Mouse (Mus musculus): ENCODE data around the gene Golph3.

Golph3 gene

DNA sequence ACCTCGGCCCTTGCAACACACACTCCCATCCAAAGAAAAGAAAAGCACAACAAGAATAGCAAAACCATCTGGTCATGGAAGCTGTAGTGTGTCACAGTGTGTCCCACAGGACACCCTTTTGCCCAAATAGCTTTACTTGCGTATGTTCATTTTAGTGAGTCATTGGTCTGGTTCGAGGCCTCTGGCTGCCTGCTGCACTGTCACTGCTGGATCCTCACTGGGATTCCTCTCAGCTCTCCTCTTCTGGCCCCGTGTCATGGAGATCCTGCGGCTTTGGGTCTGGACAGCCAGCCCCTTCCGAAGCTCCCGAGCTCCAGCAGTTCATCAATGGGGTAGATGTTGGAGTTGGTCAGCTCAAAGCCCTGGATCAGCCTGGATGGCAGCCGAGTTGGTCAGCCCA, 2.8 kb upstream of the Golph3 start:
- no peak for DNase-seq (ENCODE audit: low spot score in 2 of 2)

DNA sequence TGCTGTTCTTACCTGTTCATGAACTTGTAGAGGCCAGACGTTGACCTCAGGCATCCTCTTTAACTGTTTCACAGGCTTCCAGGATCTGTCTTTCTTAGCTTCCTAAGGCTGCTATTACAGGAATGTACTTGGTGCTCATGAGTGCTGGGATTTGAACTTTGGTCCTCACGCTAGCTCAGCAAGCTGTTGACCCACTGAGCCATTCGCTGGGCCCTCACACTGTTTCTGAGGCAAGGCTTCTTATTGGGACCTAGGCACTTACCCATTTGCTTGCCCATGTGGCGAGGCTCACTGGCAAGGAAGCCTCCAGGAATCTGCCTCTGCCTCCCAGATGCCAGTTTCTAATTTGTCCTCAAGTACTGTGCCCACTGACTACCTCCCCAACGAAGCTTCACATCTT, 1.4 kb upstream of the Golph3 start:
- no peak for DNase-seq (ENCODE audit: low spot score in 2 of 2)

DNA sequence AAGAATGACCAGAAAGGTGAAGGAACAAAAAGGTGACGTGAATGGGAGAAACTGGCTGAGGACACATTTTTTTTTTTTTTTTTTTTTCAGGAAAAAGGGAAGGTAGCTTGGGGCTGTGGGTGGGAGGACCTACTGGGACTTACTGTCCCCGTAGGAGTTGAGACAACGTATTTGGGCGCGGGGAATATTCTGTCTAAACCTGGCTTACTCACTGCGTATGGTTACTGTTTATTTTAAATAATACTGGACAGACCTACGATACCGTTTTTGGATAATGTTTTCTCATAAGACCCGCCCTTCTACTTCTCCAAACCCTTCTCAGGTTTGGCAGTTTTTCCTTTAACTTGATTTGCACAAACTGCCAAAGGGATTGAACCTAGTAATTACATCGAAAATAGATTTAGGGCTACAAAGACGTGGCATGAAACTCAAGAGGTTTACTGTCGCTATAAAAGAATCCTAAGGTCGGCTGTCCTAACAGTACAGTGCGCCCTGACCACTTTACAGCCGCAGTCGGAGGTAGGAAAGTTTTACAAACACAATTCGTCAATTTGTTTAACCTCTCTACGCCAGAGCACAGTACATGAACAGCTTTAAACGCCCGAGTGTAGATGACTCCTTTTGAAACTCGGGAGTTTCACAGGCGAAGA, 684 bp upstream of the Golph3 start:
- DNase-seq (ENCODE audit: low spot score in 2 of 2), result no peak

DNA sequence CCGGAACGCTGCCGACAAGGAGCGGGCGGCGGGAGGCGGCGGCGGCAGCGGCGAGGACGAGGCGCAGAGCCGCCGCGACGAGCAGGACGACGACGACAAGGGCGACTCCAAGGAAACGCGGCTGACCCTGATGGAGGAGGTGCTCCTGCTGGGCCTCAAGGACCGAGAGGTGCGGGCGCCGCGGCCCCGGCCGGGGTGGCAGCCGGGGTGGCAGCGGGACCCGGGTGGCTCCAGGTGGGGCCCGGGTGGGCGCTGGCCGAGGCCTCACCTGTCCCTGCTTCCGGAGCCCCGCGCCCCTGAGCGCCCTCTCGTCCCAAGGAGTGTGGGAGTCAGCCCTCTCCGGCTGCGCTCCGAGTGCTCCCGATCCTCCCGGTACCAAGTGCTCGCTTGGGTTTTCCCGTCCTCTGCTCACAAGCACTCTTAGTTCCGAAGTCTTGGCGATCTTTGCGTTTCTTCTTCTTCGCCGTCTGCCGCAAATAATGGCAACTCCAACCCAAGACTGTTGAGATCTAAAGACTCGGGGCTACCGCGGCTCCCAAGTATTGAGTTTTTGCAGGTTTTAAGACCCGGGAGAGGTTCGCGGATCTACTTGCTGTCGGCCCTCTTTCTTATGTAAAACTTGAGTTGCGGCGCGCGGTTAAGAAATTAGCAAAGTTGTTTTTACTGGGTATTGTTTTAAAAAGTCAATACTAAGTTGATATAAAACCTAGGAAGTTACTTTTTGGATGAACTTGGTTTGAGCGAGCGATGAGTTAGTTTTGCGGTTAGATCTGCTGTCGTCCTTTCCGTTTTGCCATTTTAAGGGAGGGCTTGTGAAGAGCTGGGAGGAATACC, 755 bp downstream of the Golph3 start, which contains the start of gene 1810049J17Rik:
Gene 1810049J17Rik (minus strand): TSS at position 112 of the 834 bp plus-strand sequence.
- peak in 1 of 2 experiments; percentile 46 for DNase-seq (ENCODE audit: low spot score in 2 of 2)

DNA sequence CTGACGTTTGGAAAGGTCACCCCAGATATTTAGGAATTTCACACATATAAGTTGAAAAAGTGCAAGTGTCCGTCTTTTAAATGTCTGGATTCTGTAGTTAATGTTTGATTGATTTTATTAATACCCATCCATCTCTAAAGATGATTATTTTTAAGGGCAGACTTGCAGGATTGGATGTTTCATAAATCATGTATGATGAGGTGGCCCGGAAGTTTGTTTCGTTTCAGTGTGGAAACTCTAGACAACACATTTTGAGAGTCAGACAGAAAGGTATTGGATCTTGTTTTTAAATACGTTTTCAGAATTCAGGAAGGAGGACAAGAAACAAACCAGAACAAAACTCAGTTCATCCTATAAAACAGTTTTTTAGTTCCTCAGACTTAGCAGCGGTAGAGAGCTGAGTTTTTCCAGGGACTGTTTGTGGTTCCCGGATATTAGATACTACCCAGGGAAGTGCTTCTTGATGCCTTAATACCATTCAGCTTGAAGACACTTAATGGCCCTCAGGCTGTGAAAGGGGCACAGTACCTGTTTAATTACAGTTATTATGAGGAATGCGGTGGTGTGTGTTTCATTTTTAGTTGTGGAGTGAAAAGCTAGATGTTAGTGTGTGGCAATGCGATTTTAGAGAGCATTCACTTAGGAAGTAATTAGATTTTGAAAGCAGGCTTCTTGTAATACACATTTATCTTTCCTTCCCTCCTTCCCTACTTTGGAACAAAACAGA, 1.6 kb downstream of the Golph3 start:
- DNase-seq (ENCODE audit: low spot score in 2 of 2), result no peak

DNA sequence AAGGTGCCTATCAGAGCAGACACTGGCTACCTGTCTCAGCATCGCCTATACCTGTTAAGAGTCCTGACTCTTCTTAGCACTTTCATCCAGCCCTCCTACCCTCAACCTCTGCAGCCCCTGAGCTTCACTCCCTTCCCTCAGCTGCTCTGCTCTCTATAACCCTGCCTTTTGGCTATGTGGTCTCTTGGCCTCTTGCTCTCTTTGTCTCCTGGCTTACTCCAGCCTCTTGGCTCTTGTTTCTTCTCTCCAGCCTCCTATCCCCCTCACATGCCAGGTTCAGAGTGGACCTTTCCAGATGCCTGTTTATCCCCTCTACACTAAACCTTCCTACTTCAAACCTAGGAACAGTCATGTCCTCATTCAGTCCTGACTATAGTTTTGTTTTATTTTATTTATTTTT, 3.1 kb downstream of the Golph3 start:
- no peak for DNase-seq (ENCODE audit: low spot score in 2 of 2)

DNA sequence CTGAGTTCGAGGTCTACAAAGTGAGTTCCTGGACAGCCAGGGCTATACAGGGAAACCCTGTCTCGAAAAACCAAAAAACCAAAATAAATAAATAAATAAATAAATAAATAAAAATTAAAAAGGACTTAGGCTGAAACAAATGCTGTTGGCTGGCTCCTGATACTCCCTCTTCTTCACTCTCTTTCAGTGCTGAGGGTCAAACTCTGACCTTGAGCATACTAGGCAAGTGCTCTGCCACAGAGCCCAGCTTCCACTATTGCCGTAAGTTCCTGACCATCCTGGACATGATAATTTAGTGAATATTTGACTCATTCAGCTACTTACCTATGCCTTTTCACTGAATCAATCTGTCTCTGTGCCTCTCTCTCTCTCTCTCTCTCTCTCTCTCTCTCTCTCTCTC, 9.1 kb downstream of the Golph3 start:
- DNase-seq (ENCODE audit: low spot score in 2 of 2), result no peak

DNA sequence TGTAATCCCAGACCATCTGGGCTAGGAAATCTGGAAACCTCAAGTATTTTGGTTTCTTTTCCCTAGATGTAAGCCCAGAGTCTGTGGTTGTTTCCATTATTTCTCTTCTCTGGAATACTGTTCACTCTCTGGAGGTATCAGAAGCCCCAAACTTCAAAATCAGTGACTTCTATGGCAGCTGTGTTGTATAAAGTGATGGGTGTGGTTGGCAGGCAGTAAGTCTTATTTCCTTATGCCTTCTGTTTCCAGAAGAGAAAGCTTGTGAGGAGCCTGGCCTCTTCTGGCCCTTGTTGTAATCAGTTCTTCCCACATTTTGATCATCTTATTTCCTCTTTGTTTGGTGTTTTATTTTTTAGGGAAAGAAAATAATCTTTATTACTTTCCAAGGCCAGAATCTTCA, 9.6 kb downstream of the Golph3 start:
- no peak for DNase-seq (ENCODE audit: low spot score in 2 of 2)

DNA sequence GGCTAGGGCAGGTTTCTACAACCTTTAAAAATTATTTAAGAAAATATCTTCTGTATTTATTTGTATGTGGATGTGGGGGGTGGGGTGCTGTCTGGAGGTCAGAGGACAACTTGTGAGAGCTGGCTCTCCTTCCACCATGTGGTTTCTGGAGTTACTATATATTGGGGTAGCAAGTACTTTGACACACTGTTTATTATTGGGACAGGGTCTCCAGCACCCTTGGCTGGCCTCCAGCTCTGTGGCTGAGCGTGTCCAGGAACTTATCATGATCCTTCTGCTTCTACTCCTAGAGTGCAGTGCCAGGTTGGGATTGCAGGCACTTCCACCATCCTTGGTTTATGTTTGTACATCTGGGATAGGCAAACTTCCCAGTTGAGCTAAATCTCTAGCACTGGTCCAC, 10.1 kb downstream of the Golph3 start:
- DNase-seq (ENCODE audit: low spot score in 2 of 2), result no peak

DNA sequence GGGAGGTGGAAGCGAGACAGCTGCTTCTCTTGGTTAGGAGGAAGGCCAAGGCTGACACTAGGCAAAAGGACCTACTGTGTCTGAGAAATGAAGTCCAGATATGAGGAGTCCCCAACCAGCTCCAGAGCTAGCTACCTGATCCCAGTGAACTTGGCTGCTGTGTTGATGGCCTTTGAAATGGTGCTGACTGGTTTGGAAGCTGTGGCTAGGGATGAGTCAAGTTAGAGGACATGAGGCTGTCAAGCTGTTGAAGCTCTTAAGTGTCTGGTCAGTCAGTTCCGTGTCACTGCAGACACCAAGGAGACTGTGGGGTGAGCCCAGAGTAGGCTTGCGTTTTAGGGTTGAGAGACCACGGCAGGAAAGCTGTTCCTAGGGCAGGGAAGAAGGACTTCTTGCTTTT, 13.1 kb downstream of the Golph3 start:
- no peak for DNase-seq (ENCODE audit: low spot score in 2 of 2)

DNA sequence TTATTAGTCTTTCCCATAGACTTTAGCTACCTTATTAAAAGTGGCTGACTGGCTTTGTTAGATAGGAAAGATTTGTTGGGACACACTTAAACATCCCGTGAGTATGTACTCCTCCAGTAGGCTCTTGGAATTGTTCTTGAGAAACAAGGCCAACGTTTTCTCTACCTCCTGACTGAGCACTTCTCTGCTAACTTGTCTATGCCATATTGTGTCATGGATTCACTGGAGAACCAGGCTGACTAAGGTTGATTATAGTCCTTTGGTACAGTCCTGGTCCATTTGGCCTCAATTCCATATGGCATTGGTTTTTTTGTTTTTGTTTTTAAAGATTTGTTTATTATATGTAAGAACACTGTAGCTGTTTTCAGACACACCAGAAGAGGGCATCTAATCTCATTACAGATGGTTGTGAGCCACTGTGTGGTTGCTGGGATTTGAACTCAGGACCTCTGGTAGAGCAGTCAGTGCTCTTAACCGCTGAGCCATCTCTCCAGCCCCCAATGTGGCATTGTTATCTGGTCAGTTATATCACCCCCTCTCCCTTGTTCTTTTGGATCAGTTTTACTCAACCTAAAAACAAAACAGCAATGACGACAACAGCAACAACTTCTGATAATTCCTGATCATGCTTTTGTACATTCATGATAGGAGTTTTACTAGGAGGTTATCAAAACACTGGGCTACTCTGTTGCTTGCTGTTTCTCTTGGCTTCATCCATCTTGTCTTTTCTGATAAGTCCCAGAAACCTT, 16.0 kb downstream of the Golph3 start:
- DNase-seq (ENCODE audit: low spot score in 2 of 2), result no peak

DNA sequence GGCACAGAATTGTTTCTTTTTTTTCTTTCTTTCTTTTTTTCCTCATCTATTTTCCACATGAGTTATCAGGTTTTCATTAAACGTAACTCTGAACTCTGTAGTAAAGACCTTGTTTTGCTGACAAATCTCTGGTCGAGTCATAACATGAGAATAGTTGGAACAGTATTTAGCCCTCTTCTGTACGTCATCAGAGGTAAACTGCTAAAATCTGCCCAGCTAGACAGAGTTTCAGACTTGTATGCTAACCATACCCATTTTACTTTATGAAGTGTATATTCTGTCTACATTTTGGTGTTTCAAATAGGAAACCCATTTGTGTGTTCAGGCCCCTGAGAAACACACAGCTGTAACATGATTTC, 16.5 kb downstream of the Golph3 start:
- no peak for DNase-seq (ENCODE audit: low spot score in 2 of 2)

DNA sequence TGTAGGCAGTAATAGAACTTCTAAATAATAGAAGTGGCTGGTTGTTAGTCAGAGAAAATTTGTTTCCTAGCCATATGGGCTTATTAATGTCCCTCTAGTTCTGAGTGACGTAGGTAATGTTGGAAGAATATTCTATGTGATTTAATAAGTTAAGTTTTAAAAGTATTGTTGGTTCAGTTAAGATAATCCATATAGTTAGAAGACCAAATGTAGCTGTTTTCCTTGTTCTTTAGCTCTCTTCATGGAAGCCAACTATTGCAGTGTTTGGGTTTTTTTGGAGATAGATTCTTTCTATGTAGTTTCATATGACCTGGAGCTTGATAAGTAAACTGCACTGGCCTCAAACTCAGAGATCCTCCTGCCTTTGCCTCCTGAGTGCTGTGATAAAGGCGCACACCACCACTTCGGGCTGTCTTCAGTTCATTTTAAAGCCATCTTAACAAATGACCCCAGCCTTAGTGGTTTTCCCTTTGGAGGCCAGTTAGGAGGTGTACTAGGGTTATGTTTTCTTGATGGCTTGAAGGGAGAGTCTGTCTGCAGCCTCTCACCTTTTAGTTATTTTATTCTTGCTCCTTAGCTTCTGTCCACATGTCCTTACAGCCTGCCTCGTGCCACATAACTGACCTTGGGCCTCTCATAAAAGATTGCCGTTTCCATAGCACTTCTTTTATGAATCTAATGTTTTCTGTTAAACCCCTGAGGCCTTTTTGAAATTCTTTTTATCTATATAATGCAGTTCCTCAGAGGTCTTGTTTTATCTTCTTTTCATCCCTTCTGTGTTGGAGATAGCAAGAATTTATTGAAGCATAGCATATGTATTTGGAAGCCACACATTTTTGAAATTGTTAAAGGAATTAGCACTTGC, 19.5 kb downstream of the Golph3 start:
- DNase-seq (ENCODE audit: low spot score in 2 of 2), result no peak

DNA sequence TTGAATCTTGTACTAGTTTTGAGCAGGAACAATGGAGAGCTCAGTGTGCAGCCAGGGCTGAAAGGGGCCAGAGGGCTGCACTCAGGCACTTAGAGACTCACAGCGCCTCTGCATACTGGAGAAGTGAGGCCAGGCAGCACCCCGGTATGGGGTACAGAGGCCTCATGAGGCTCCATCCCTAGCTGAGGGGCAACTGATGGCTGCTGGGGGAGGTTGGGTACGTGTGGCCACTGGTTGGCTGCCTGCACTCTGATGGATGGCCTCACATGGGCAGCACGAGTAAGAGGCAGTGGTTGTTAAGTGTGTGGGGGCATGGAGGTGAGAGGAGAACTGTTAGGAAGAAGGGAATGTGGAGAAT, 20.1 kb downstream of the Golph3 start:
- DNase-seq (ENCODE audit: low spot score in 2 of 2), result no peak

DNA sequence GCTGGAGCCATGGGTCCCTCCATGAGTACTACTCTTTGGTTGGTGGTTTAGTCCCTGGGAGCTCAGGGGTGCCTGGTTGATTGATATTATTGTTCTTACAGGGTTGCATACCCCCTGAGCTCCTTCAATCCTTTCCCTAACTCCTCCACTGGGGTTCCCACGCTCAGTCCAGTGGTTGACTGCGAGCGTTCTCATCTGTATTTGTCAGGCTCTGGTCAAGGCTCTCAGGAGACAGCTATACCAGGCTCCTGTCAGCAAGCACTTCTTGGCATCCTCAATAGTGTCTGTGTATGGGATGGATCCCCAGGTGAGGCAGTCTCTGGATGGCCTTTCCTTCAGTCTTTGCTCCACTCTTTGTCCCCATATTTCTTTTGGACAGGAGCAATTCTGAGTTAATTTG, 25.7 kb downstream of the Golph3 start:
- DNase-seq (ENCODE audit: low spot score in 2 of 2), result no peak

DNA sequence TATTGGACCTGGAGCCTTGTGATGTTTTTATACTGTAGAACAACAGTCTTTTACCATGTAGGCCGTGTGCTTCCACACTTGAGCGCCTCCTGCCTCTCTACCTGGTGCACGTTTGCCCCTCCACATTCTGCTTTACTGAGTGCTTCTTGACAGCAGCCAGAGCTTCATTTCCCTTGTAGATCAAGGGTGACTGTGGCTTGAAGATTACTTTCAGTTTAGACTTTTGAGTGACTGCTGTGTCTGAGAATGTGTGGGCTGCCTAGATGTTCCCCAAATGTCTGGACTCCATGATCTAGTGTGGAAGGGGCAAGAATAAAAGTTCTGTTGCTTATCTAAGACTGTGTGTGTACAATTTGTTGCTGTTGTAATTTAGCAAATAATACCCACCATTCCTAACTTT, 27.7 kb downstream of the Golph3 start:
- no peak for DNase-seq (ENCODE audit: low spot score in 2 of 2)

DNA sequence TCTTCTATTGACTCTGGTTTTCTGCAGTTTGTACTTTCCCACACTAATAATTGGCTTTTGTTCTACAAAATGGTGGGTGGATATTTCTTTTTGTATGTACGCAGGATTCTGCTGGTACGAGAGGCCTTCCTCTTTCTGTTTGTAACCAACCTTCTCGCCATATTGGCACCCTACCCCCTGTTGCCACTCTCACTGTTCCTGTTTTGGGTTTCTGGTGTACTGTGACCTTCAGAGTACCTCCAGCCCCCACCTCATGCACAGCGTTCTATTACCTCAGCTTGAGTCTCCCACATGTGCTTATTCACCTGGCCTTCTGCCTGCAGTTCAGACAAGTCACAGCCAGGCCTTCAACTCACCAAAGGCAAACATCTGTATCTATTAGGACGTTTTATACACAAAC, 28.6 kb downstream of the Golph3 start:
- DNase-seq (ENCODE audit: low spot score in 2 of 2), result no peak

DNA sequence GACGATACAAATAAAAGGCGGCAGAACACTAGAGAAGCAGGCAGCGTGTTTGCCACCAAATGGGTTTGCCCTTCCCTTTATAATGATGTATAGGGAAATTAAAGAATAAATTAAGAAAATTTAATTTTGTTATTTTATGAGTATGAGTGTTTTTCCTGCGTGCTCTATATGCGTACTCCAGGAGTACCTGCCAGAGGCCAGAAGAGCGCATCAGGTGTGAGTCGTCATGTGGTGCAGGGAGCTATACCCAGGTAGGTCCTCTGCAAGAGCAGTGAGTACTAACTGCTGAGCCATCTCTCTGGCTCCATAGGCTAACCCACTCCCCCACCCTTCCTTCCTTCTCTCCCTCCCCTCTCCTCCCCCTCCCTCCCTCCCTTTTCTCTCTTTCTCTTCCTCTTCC, 30.2 kb downstream of the Golph3 start:
- DNase-seq (ENCODE audit: low spot score in 2 of 2), result no peak

DNA sequence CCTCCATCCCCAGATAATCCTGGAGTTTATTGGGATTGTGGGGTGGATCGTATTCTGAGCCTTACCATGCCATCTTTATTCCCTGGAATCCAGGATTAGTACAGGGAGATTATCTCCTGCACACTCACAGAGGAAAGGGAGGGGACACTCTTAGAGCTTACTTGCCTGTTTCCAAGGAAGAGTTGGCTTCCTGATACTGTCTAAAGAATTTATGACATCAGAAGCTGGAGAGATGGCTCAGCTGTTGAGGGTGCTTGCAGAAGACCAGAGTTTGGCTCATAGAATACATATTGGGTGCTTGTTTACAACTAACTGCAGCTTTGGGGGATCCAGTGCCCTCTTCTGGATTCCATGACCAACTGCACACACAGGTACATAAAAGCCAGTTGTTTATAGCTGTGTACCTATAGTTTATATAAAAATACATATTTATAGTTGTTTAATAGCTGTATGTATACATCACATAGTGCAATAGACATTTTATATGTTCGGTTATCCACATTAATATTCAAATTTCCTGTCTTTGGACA, 33.1 kb downstream of the Golph3 start:
- DNase-seq (ENCODE audit: low spot score in 2 of 2), result no peak

DNA sequence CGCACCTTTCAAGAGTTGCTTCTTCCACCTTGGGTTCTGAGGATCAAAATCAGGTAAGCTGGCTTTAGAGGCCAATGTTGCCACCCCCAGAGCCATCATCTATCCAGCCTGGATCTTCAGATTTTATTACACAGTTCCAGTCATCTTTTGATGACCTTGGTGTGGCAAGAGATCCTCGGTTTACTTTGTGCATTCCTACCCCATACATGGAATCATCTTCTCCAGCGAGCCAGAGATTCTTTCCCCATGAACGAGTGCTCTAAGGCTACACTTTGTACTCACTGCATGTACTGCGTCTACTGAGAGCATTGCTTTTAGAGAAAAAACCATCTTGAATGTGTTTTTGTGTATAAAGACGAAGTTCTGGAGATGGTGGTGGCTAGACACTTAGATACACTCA, 34.0 kb downstream of the Golph3 start:
- DNase-seq (ENCODE audit: low spot score in 2 of 2), result no peak

DNA sequence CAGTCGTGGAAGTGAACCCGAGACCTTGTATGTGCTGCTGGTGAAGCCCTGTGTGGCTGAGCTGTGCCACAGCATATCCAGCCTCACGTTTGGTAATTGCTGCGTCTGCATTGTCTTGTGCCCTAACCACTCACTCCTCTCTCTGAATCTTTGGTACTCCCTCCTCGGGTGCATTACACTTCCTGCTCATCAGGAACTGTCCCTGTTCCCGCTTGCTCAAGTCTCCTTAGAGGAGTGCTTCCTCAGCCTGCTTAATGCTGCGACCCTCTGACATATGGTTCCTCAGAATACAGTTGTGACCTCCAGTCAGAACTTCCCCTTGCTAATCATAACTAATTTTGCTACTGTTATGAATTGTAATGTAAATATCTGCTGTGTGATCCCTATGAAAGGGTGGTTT, 34.7 kb downstream of the Golph3 start:
- no peak for DNase-seq (ENCODE audit: low spot score in 2 of 2)
